Mouse (Mus musculus) cerebellum, adult 9-11 months (tissue): ENCODE measurements at regions not wholly inside any gene's neighbourhood (a gene's known extent, or its start where the extent isn't known, plus 50 kb on each side); places are given as distances from the start of the nearest gene placed in this dataset.

Experiments
- DNase-seq: peaks from one replicate; pipeline ENCODE4 v3.0.0; 2022

DNA sequence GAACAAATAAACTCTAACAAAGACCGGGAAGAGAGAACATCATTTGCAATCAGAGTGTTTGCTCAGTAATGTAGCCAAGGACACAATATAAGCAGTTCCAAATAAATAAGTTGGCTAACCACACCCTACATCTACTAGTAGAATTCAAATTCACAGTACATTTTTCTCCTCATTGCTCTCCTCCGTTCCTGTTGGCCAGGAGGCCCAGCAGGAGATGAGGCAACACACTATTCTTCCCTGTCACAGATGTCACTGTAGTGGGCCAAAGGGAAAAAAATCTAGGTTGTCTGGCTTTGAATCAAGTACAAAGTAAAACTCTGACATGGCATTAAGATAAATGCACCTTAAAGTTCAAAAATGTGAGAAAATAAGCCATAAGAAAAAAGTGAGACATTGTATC lies 1526.0 kb upstream of the Slc7a12 start:
- DNase-seq, result peak; percentile 46
